Mouse (Mus musculus) midbrain, embryonic 12.5 days (tissue): Measurements from ENCODE around the gene Ak8. TPM values are rescaled to one million over a fixed set of nuclear protein-coding genes. Genes with fewer than 3 reads are reported as not detected.

ENCODE experiments used
- ATAC-seq: fragments of 200-750 bp; cut with Nextera tagmentation; 2 replicates; pipeline ENCODE4 v1.8.0; 2017; ENCODE audit warnings: low read depth, moderate TSS enrichment, moderate library complexity; ENCODE audit not compliant: low FRiP score
- H3K27ac ChIP-seq: fragments of 300-500 bp; sonication (generic); replicated peaks from 2 replicates; pipeline ENCODE4 v1.5.1; 2016; ENCODE audit warnings: mild to moderate bottlenecking
- H3K27me3 ChIP-seq: fragments of 300-500 bp; sonication (generic); 2 replicates; pipeline ENCODE4 v1.6.1; 2016; ENCODE audit warnings: mild to moderate bottlenecking
- H3K36me3 ChIP-seq: fragments of 300-500 bp; sonication (generic); 2 replicates; pipeline ENCODE4 v1.6.1; 2016
- H3K4me1 ChIP-seq: fragments of 300-500 bp; sonication (generic); 2 replicates; pipeline ENCODE4 v1.6.1; 2016
- H3K4me2 ChIP-seq: fragments of 300-500 bp; sonication (generic); replicated peaks from 2 replicates; pipeline ENCODE4 v1.6.1; 2016; ENCODE audit warnings: mild to moderate bottlenecking, moderate library complexity
- H3K4me3 ChIP-seq: fragments of 300-500 bp; sonication (generic); 2 replicates; pipeline ENCODE4 v1.5.1; 2016; ENCODE audit warnings: mild to moderate bottlenecking
- H3K9ac ChIP-seq: fragments of 300-500 bp; sonication (generic); replicated peaks from 2 replicates; pipeline ENCODE4 v1.6.1; 2016; ENCODE audit warnings: mild to moderate bottlenecking, moderate library complexity
- H3K9me3 ChIP-seq: fragments of 300-500 bp; sonication (generic); 2 replicates; pipeline ENCODE4 v1.6.1; 2016; ENCODE audit warnings: mild to moderate bottlenecking
- WGBS: fragments of 180-500 bp; shearing (Covaris S2); methylation state at CpG from one replicate; pipeline ENCODE4 v1.1.7; 2016; 5-methylcytosine and 5-hydroxymethylcytosine counted together
- polyA plus RNA-seq: library from polyadenylated mRNA; unstranded; fragments of >200 nt; fragmentation: Nextera tagmentation; extraction: Ambion mirVana; gene quantifications from 2 replicates; pipeline ENCODE4 v1.2.1, GENCODE M21; 2016

The Ak8 gene
- polyA plus RNA-seq, 1 experiment from 2014 or later = 1.1 TPM

GRCm38 (mm10) chr2:28740159-28740558, 40.2 kb downstream of the Ak8 start:
- Histone ChIP-seq H3K27ac (no peak overlapping the region), H3K9ac (no peak overlapping the region), H3K4me1 (peaks cover 9% of the 10 kb centered on the region), H3K4me3 (no peak overlapping the region), H3K36me3 (no peaks in the 10 kb centered on the region), H3K27me3 (no peaks in the 10 kb centered on the region), H3K9me3 (no peaks in the 10 kb centered on the region), H3K4me2 (no peak overlapping the region)
- no peak for ATAC-seq
- 90% methylated on average over 5 of the region's 5 CpGs for WGBS

GRCm38 (mm10) chr2:28742701-28743100, 42.7 kb downstream of the Ak8 start:
- Histone ChIP-seq H3K9ac (no peak overlapping the region), H3K27me3 (no peaks in the 10 kb centered on the region), H3K4me1 (peaks cover 9% of the 10 kb centered on the region), H3K9me3 (no peaks in the 10 kb centered on the region), H3K27ac (no peak overlapping the region), H3K4me3 (no peak overlapping the region), H3K36me3 (no peaks in the 10 kb centered on the region), H3K4me2 (no peak overlapping the region)
- ATAC-seq = no peak
- 80% methylated on average over 8 of the region's 8 CpGs for WGBS

GRCm38 (mm10) chr2:28746682-28747332, 46.8 kb downstream of the Ak8 start:
- no peak overlapping the region for H3K4me2 ChIP-seq
- H3K27ac ChIP-seq = no peak overlapping the region
- no peaks in the 10 kb centered on the region for H3K36me3 ChIP-seq
- peaks cover 24% of the 10 kb centered on the region for H3K27me3 ChIP-seq
- H3K9ac ChIP-seq = no peak overlapping the region
- 84% methylated on average over 15 of the region's 15 CpGs for WGBS
- ATAC-seq = no peak
- no peak overlapping the region for H3K4me3 ChIP-seq
- no peaks in the 10 kb centered on the region for H3K9me3 ChIP-seq
- peaks cover 10% of the 10 kb centered on the region for H3K4me1 ChIP-seq

GRCm38 (mm10) chr2:28747705-28748104, 47.7 kb downstream of the Ak8 start:
- Histone ChIP-seq H3K9me3 (no peaks in the 10 kb centered on the region), H3K36me3 (no peaks in the 10 kb centered on the region), H3K27me3 (peaks cover 33% of the 10 kb centered on the region), H3K4me1 (peaks cover 19% of the 10 kb centered on the region), H3K4me3 (no peak overlapping the region), H3K27ac (no peak overlapping the region), H3K9ac (no peak overlapping the region), H3K4me2 (no peak overlapping the region)
- 79% methylated on average over 2 of the region's 2 CpGs for WGBS
- no peak for ATAC-seq

- peak overlapping the region; percentile 38 for H3K9ac ChIP-seq
- H3K9me3 ChIP-seq = no peaks in the 10 kb centered on the region
- 0 out of 2 replicates have a peak, but pooled peaks have one; percentile 28 for ATAC-seq
- 1% methylated on average over 17 of the region's 17 CpGs for WGBS
- H3K4me2 ChIP-seq = peak overlapping the region; percentile 66
- peaks cover 63% of the 10 kb centered on the region for H3K27me3 ChIP-seq
- H3K4me3 ChIP-seq = peak overlapping the region; percentile 40
- H3K4me1 ChIP-seq = peaks cover 23% of the 10 kb centered on the region
- no peaks in the 10 kb centered on the region for H3K36me3 ChIP-seq
- H3K27ac ChIP-seq = 0 out of 2 replicates have a peak overlapping the region, but pooled peaks have one; percentile 1
Measured at GRCm38 (mm10) chr2:28751186-28751585, 51.2 kb downstream of the Ak8 start.

GRCm38 (mm10) chr2:28751658-28752057, 51.7 kb downstream of the Ak8 start:
- WGBS = 9% methylated on average over 17 of the region's 17 CpGs
- Histone ChIP-seq H3K27ac (0 out of 2 replicates have a peak overlapping the region, but pooled peaks have one; percentile 49), H3K9ac (peak overlapping the region; percentile 38), H3K9me3 (no peaks in the 10 kb centered on the region), H3K36me3 (no peaks in the 10 kb centered on the region), H3K4me1 (peaks cover 23% of the 10 kb centered on the region), H3K27me3 (peaks cover 67% of the 10 kb centered on the region), H3K4me2 (peak overlapping the region; percentile 66), H3K4me3 (peak overlapping the region; percentile 40)
- no peak for ATAC-seq

GRCm38 (mm10) chr2:28752388-28752787, 52.4 kb downstream of the Ak8 start:
- peaks cover 74% of the 10 kb centered on the region for H3K27me3 ChIP-seq
- H3K36me3 ChIP-seq = no peaks in the 10 kb centered on the region
- peaks cover 25% of the 10 kb centered on the region for H3K4me1 ChIP-seq
- H3K27ac ChIP-seq = no peak overlapping the region
- 59% methylated on average over 8 of the region's 8 CpGs for WGBS
- no peaks in the 10 kb centered on the region for H3K9me3 ChIP-seq
- H3K4me2 ChIP-seq = 0 out of 2 replicates have a peak overlapping the region, but pooled peaks have one; percentile 66
- no peak for ATAC-seq
- no peak overlapping the region for H3K4me3 ChIP-seq
- no peak overlapping the region for H3K9ac ChIP-seq

- ATAC-seq = no peak
- Histone ChIP-seq H3K4me1 (peaks cover 26% of the 10 kb centered on the region), H3K4me2 (no peak overlapping the region), H3K27ac (no peak overlapping the region), H3K9ac (no peak overlapping the region), H3K27me3 (peaks cover 77% of the 10 kb centered on the region), H3K36me3 (no peaks in the 10 kb centered on the region), H3K4me3 (no peak overlapping the region), H3K9me3 (no peaks in the 10 kb centered on the region)
- WGBS = 4% methylated on average over 7 of the region's 7 CpGs
Measured at GRCm38 (mm10) chr2:28755451-28755850, 55.5 kb downstream of the Ak8 start.

- 47% methylated on average over 4 of the region's 4 CpGs for WGBS
- Histone ChIP-seq H3K27ac (no peak overlapping the region), H3K9me3 (no peaks in the 10 kb centered on the region), H3K4me3 (no peak overlapping the region), H3K27me3 (peaks cover 78% of the 10 kb centered on the region), H3K36me3 (no peaks in the 10 kb centered on the region), H3K4me1 (peaks cover 20% of the 10 kb centered on the region), H3K4me2 (no peak overlapping the region), H3K9ac (no peak overlapping the region)
- no peak for ATAC-seq
Measured at GRCm38 (mm10) chr2:28756201-28756600, 56.2 kb downstream of the Ak8 start.

GRCm38 (mm10) chr2:28759441-28759840, 59.5 kb downstream of the Ak8 start:
- H3K27me3 ChIP-seq = peaks cover 54% of the 10 kb centered on the region
- WGBS = 17% methylated on average over 4 of the region's 4 CpGs
- no peaks in the 10 kb centered on the region for H3K36me3 ChIP-seq
- no peak overlapping the region for H3K4me3 ChIP-seq
- 0 out of 2 replicates have a peak, but pooled peaks cover 5% of the 10 kb centered on the region for H3K4me1 ChIP-seq
- H3K27ac ChIP-seq = no peak overlapping the region
- no peak overlapping the region for H3K4me2 ChIP-seq
- H3K9me3 ChIP-seq = no peaks in the 10 kb centered on the region
- ATAC-seq = no peak
- H3K9ac ChIP-seq = no peak overlapping the region

- Histone ChIP-seq H3K36me3 (no peaks in the 10 kb centered on the region), H3K27ac (no peak overlapping the region), H3K4me3 (no peak overlapping the region), H3K4me1 (0 out of 2 replicates have a peak, but pooled peaks cover 3% of the 10 kb centered on the region), H3K9ac (no peak overlapping the region), H3K4me2 (no peak overlapping the region), H3K27me3 (peaks cover 6% of the 10 kb centered on the region), H3K9me3 (no peaks in the 10 kb centered on the region)
- ATAC-seq = no peak
- WGBS = 87% methylated on average over 4 of the region's 4 CpGs
Measured at GRCm38 (mm10) chr2:28766590-28766989, 66.6 kb downstream of the Ak8 start.

- no peak overlapping the region for H3K4me3 ChIP-seq
- WGBS = 87% methylated on average over 2 of the region's 2 CpGs
- H3K27me3 ChIP-seq = peaks cover 8% of the 10 kb centered on the region
- no peak overlapping the region for H3K4me2 ChIP-seq
- no peaks in the 10 kb centered on the region for H3K9me3 ChIP-seq
- no peak overlapping the region for H3K27ac ChIP-seq
- H3K4me1 ChIP-seq = 0 out of 2 replicates have a peak, but pooled peaks cover 3% of the 10 kb centered on the region
- no peak for ATAC-seq
- no peaks in the 10 kb centered on the region for H3K36me3 ChIP-seq
- H3K9ac ChIP-seq = no peak overlapping the region
Measured at GRCm38 (mm10) chr2:28767041-28767440, 67.1 kb downstream of the Ak8 start.
